Mouse (Mus musculus): ENCODE measurements at regions not wholly inside any gene's neighbourhood (a gene's known extent, or its start where the extent isn't known, plus 50 kb on each side); places are given as distances from the start of the nearest gene placed in this dataset.

DNA sequence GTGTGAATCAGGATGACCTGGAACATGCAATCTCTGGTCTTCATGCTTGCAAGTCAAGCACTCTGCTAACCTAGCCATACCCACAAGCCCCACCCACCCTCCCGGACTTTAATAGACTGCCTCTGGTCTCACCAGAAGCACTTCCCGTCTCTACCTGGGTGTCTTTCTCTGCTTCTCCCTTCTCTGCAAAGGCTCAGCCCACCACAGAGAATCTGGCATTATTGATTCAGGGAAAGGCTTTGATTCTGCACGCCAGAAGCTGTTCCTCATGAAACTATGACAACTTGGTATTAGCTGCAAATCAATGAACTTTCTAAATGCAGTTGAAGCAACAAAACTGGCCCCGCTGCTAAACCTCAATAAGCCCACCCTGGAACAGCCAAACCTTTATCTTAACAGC lies 66.1 kb upstream of the Auts2 start:
- no peak overlapping the region for H3K4me3 ChIP-seq (replicated peaks)
- H3K27ac ChIP-seq = no peak overlapping the region
- no peak for ATAC-seq (ENCODE audit: insufficient read depth, low FRiP score, low read depth)
- no peaks in the 10 kb centered on the region for H3K9me3 ChIP-seq
- no peaks in the 10 kb centered on the region for H3K36me3 ChIP-seq
- no peaks in the 10 kb centered on the region for H3K27me3 ChIP-seq (replicated peaks)
- WGBS = 46% methylated on average over 4 of the region's 4 CpGs
- H3K4me1 ChIP-seq = no peaks in the 10 kb centered on the region
- no peak overlapping the region for H3K4me2 ChIP-seq
- H3K9ac ChIP-seq = no peak overlapping the region

DNA sequence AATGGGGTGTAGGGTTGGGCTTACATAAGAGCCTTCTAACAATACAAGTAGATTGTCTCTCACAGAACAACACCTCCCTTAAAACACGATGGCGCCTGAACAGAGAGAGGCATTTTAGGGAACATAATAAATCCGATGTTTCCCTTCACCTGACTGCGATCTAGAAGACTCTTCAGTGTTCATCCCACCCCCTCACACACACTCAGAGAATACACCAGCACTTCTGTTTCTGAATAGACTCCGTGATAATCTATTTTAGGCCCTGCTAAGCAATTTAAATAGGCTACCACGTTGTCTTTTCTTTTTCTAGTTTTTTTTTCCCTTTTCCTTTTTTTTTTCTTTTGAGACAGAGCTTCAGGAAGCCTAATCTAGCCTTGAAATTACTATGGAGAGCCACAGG lies 63.1 kb upstream of the Auts2 start:
- Histone ChIP-seq H3K4me1 (no peaks in the 10 kb centered on the region), H3K4me3 (replicated peaks) (no peak overlapping the region), H3K9ac (no peak overlapping the region), H3K4me2 (no peak overlapping the region), H3K27me3 (replicated peaks) (no peaks in the 10 kb centered on the region), H3K27ac (no peak overlapping the region), H3K9me3 (no peaks in the 10 kb centered on the region), H3K36me3 (no peaks in the 10 kb centered on the region)
- 66% methylated on average over 6 of the region's 6 CpGs for WGBS
- no peak for ATAC-seq (ENCODE audit: insufficient read depth, low FRiP score, low read depth)

DNA sequence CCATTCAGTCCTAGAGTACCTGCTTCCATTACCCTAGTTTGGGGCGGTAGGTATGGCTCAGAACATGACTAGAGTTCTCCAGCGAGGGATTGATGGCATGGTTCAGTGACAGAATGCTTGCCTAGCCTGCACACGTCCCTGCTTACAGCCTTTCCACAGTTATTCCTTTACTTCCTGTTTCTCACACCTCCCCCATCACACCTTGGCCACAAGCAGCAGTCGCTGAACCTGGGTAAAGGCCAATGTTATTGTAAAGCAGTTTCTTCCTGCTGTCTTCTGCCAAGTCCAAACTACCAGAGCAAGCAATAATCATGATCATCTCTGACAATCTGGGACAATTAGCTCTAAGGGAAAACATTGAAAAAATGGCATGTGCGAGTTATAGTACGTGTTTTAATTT lies 51.7 kb upstream of the Auts2 start:
- H3K27ac ChIP-seq = no peak overlapping the region
- 62% methylated on average over 6 of the region's 6 CpGs for WGBS
- H3K9ac ChIP-seq = no peak overlapping the region
- H3K4me1 ChIP-seq = no peaks in the 10 kb centered on the region
- no peak for ATAC-seq (ENCODE audit: insufficient read depth, low FRiP score, low read depth)
- H3K9me3 ChIP-seq = no peaks in the 10 kb centered on the region
- H3K27me3 ChIP-seq (replicated peaks) = no peaks in the 10 kb centered on the region
- H3K36me3 ChIP-seq = no peaks in the 10 kb centered on the region
- H3K4me3 ChIP-seq (replicated peaks) = no peak overlapping the region
- no peak overlapping the region for H3K4me2 ChIP-seq

Measured in stomach, embryonic 15.5 days (tissue).